Mouse (Mus musculus) neural tube, embryonic 14.5 days (tissue): ENCODE measurements around the gene BC067074. TPM values are rescaled to one million over a fixed set of nuclear protein-coding genes. Genes with fewer than 3 reads are reported as not detected.

Experiments
- ATAC-seq: fragments of 200-750 bp; cut with Nextera tagmentation; 2 replicates; pipeline ENCODE4 v1.8.0; 2017; ENCODE audit warnings: low read depth, mild to moderate bottlenecking, moderate TSS enrichment, moderate library complexity
- H3K27ac ChIP-seq: fragments of 300-500 bp; sonication (generic); 2 replicates; pipeline ENCODE4 v1.5.1; 2014; ENCODE audit warnings: low read depth, mild to moderate bottlenecking, control low read depth, low read length, moderate library complexity, mixed read lengths
- H3K27me3 ChIP-seq: fragments of 300-500 bp; sonication (generic); 2 replicates; pipeline ENCODE4 v1.6.1; 2014; ENCODE audit warnings: low read length; ENCODE audit not compliant: control insufficient read depth, insufficient read depth
- H3K36me3 ChIP-seq: fragments of 300-500 bp; sonication (generic); 2 replicates; pipeline ENCODE4 v1.6.1; 2014; ENCODE audit warnings: low read length, mixed read lengths; ENCODE audit not compliant: control insufficient read depth, insufficient read depth
- H3K4me1 ChIP-seq: fragments of 300-500 bp; sonication (generic); 2 replicates; pipeline ENCODE4 v1.6.1; 2014; ENCODE audit warnings: low read length; ENCODE audit not compliant: control insufficient read depth, insufficient read depth
- H3K4me2 ChIP-seq: fragments of 300-500 bp; sonication (generic); 2 replicates; pipeline ENCODE4 v1.6.1; 2014; ENCODE audit warnings: mild to moderate bottlenecking, low read depth, low read length, control low read depth
- H3K4me3 ChIP-seq: fragments of 300-500 bp; sonication (generic); 2 replicates; pipeline ENCODE4 v1.5.1; 2014; ENCODE audit warnings: low read depth, low read length, control low read depth, mixed read lengths
- H3K9ac ChIP-seq: fragments of 300-500 bp; sonication (generic); replicated peaks from 2 replicates; pipeline ENCODE4 v1.6.1; 2014; ENCODE audit warnings: low read depth, mild to moderate bottlenecking, control low read depth, low read length, mixed read lengths
- H3K9me3 ChIP-seq: fragments of 300-500 bp; sonication (generic); 2 replicates; pipeline ENCODE4 v1.6.1; 2016; ENCODE audit warnings: low read length; ENCODE audit not compliant: control insufficient read depth
- WGBS: fragments of 180-500 bp; shearing (Covaris S2); extraction: QIAGEN DNeasy Blood & Tissue Kit; methylation state at CpG from one replicate; pipeline ENCODE4 v1.1.7; 2014; 5-methylcytosine and 5-hydroxymethylcytosine counted together
- polyA plus RNA-seq: library from polyadenylated mRNA; unstranded; fragments of >200 nt; fragmentation: Nextera tagmentation; extraction: Ambion mirVana; gene quantifications from 2 replicates; pipeline ENCODE4 v1.2.1, GENCODE M21; 2014

The BC067074 gene
- polyA plus RNA-seq, 1 experiment from 2014 or later: 0.51 TPM

DNA sequence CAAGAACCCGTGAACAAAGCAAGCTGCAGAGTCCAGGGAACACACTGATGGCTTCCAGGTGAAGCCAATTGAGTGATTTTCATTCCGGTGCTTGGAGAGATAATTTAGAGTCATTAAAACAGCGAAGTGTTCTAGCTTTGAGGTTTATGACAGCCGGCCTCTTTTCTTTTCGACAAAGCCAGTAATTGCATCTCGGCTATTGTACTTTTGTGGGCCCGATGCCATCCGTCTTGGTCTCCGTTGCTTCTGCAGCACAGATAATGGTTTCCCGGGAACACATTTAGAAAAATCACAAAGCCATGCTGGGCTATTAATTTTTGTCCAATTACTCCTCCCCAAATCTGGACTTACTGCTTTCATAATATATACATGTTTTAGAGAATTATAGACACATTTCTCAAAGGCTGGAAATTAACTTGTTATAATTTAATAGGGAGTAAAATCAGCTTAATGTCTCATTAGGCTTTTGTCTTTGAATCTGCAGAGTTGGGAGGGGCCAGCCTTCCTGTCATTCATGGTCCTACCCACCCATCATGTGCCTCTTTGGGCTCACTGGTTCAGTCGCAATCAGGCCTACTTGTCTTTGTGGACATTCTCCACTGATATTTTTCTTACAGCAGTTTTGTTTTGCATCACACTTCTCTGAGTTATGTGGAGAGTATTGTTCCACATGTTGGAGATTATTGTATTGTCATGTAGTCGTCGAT, 64.6 kb downstream of the BC067074 start:
- Histone ChIP-seq H3K4me1 (0 out of 2 replicates have a peak, but pooled peaks cover 3% of the 10 kb centered on the region), H3K9me3 (no peaks in the 10 kb centered on the region), H3K9ac (no peak overlapping the region), H3K4me2 (no peak overlapping the region), H3K36me3 (no peaks in the 10 kb centered on the region), H3K4me3 (no peak overlapping the region), H3K27ac (no peak overlapping the region), H3K27me3 (no peaks in the 10 kb centered on the region)
- 0 out of 2 replicates have a peak, but pooled peaks have one; percentile 5 for ATAC-seq
- WGBS: 24% methylated on average over 13 of the region's 13 CpGs

DNA sequence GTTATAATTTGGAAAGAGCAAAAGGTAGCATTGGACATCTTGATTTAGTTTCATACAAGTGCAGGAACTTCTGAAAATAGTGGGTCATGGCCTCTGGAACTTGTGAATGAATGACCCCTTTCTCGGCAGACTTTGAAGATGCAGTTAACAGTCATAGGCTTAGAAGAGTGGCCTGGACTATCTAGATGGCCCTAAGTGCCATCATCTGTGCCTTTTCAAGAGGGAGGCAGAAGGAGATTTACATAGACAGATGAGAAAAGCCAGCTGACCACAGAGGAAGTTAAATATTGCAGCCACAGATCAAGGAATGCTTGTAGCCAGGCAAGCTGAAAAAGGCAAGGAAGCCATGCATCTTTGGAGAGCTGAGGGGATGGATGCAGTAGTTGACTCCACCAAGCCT, 66.7 kb downstream of the BC067074 start:
- no peak overlapping the region for H3K4me2 ChIP-seq
- no peak for ATAC-seq
- WGBS: 80% methylated on average over 1 of the region's 1 CpGs

DNA sequence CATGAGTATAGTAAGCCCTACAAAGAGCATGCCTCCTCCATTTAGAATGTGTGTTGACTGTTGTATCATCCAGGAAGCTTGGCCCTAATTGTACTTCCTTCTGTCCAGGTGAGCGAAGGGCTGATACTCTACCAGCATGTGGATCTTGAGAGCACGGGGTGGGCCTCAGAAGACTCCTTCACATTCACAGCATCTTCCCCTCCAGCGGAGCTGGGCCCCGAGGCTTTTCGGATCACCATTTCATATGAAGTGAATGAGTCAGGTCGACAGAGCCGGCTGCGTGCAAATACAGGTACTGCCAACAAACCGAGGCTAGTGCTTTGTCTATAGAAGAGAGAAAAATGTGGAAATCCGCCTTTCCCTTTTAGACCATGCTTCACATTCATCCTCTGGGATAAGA, 73.0 kb downstream of the BC067074 start:
- no peak overlapping the region for H3K4me3 ChIP-seq
- no peak for ATAC-seq
- H3K9me3 ChIP-seq: no peaks in the 10 kb centered on the region
- WGBS: 90% methylated on average over 10 of the region's 10 CpGs
- H3K9ac ChIP-seq: no peak overlapping the region
- no peaks in the 10 kb centered on the region for H3K36me3 ChIP-seq
- H3K4me1 ChIP-seq: no peaks in the 10 kb centered on the region
- no peak overlapping the region for H3K4me2 ChIP-seq
- H3K27ac ChIP-seq: no peak overlapping the region
- no peaks in the 10 kb centered on the region for H3K27me3 ChIP-seq

More for the DNA sequence above, 66.7 kb downstream of the BC067074 start:
- Histone ChIP-seq H3K4me3 (no peak overlapping the region), H3K27me3 (no peaks in the 10 kb centered on the region), H3K27ac (no peak overlapping the region), H3K9me3 (no peaks in the 10 kb centered on the region), H3K9ac (no peak overlapping the region), H3K36me3 (no peaks in the 10 kb centered on the region), H3K4me1 (0 out of 2 replicates have a peak, but pooled peaks cover 3% of the 10 kb centered on the region)

- Histone ChIP-seq H3K9me3 (no peaks in the 10 kb centered on the region), H3K9ac (no peak overlapping the region), H3K36me3 (no peaks in the 10 kb centered on the region), H3K4me2 (no peak overlapping the region), H3K27ac (no peak overlapping the region), H3K4me3 (no peak overlapping the region), H3K27me3 (no peaks in the 10 kb centered on the region), H3K4me1 (no peaks in the 10 kb centered on the region)
- no peak for ATAC-seq
- 77% methylated on average over 13 of the region's 13 CpGs for WGBS
Observed at GRCm38 (mm10) chr13:113368931-113369579, 76.1 kb downstream of the BC067074 start.

DNA sequence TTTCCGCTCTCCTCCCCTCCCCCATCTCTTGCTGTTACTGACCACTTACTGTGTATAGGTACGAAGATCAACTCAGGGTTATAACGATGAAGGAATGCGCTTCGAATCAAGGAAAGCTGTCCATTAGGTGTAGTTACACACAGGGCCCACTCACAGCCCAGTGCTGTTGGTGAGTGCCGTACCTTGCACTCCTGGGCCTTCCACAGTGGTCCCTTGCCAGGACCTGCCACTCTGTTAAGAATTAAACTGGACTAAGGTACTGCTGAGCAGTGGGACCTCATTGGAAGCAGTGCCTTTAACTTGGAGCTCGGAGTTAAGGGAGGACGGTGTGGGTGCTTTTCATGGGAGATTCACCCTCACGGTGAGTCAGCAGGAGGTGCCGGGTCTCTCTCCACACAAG, 76.7 kb downstream of the BC067074 start:
- no peaks in the 10 kb centered on the region for H3K36me3 ChIP-seq
- H3K4me2 ChIP-seq: no peak overlapping the region
- H3K4me1 ChIP-seq: no peaks in the 10 kb centered on the region
- H3K9me3 ChIP-seq: no peaks in the 10 kb centered on the region
- 88% methylated on average over 10 of the region's 10 CpGs for WGBS
- H3K9ac ChIP-seq: no peak overlapping the region
- ATAC-seq: no peak
- H3K4me3 ChIP-seq: no peak overlapping the region
- no peaks in the 10 kb centered on the region for H3K27me3 ChIP-seq
- no peak overlapping the region for H3K27ac ChIP-seq

DNA sequence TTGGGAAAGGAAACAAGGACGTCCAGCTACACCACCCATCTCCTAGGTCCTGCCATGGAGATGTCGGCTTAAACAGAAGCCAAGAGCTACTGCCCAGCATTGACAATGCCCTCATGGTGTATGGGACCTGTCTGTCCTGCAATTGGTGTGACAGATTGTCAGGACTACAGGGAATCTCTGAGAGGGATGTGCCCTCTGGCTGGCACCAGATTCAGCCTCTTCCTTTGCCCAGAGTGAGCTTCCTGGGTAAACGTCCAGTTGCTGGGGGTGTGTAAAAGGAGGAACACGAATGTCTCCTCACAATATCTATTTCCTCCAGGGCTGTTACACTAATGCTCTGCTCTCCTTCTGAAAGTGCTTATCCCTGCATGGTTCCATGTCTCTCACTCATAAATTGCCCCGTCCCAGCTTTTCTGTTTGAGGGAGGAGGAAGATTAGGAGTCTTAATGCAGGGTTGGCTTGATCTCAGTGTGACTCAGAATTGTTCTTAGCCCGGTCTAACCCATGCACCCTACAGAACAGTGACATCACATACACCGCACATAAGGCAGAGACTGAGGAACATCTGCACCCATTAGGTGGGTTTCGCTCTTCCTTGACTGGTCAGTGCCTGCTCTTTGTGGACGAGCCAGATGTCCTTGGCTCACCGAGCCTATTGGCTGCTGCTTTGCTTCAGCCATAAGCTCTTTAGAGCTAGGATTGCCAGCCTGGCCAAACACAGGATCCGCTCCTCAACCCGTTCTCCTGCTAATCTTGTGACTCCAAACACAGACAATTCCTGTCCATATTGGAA, 80.5 kb downstream of the BC067074 start:
- no peak for ATAC-seq
- no peaks in the 10 kb centered on the region for H3K36me3 ChIP-seq
- WGBS: 83% methylated on average over 12 of the region's 12 CpGs
- H3K27me3 ChIP-seq: no peaks in the 10 kb centered on the region
- no peak overlapping the region for H3K4me2 ChIP-seq
- no peak overlapping the region for H3K4me3 ChIP-seq
- H3K27ac ChIP-seq: no peak overlapping the region
- no peaks in the 10 kb centered on the region for H3K9me3 ChIP-seq
- H3K9ac ChIP-seq: no peak overlapping the region
- H3K4me1 ChIP-seq: no peaks in the 10 kb centered on the region

GRCm38 (mm10) chr13:113374084-113374405, 81.1 kb downstream of the BC067074 start:
- H3K36me3 ChIP-seq: no peaks in the 10 kb centered on the region
- WGBS: 48% methylated on average over 2 of the region's 2 CpGs
- ATAC-seq: no peak
- H3K4me2 ChIP-seq: no peak overlapping the region
- no peaks in the 10 kb centered on the region for H3K4me1 ChIP-seq
- no peaks in the 10 kb centered on the region for H3K27me3 ChIP-seq
- H3K9ac ChIP-seq: no peak overlapping the region
- no peak overlapping the region for H3K4me3 ChIP-seq
- H3K9me3 ChIP-seq: no peaks in the 10 kb centered on the region
- H3K27ac ChIP-seq: no peak overlapping the region

GRCm38 (mm10) chr13:113377631-113378030, 84.7 kb downstream of the BC067074 start:
- H3K4me1 ChIP-seq: no peaks in the 10 kb centered on the region
- no peaks in the 10 kb centered on the region for H3K27me3 ChIP-seq
- no peaks in the 10 kb centered on the region for H3K36me3 ChIP-seq
- no peak overlapping the region for H3K27ac ChIP-seq
- H3K9me3 ChIP-seq: no peaks in the 10 kb centered on the region
- no peak overlapping the region for H3K4me3 ChIP-seq
- no peak overlapping the region for H3K9ac ChIP-seq
- H3K4me2 ChIP-seq: no peak overlapping the region
- 88% methylated on average over 7 of the region's 7 CpGs for WGBS
- no peak for ATAC-seq

DNA sequence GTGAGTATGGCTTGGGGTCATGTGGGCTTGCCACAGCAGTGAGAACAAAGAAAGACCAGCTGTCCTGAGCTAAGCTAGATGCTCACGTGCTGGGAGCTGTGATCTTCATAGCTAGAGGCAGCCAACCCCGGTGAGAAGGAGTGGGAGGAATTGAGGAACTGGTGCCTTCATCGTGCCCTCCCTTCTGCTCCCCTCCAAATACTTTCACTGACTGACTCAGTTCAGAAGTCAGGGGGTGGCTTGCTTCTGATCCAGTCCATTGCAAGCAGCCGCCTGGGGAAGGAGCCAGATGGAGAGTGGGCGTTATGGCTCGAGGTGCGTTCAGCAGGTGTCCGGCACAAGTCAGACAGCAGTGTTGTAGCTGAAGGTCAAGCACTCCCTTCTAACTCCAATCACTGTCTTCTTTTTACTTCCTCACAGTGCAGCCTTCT, 86.0 kb downstream of the BC067074 start:
- no peak for ATAC-seq

More for the DNA sequence above, 86.0 kb downstream of the BC067074 start:
- no peak overlapping the region for H3K4me2 ChIP-seq
- WGBS: 86% methylated on average over 8 of the region's 8 CpGs
- H3K36me3 ChIP-seq: no peaks in the 10 kb centered on the region
- H3K27ac ChIP-seq: no peak overlapping the region
- H3K4me3 ChIP-seq: no peak overlapping the region
- H3K27me3 ChIP-seq: no peaks in the 10 kb centered on the region
- H3K4me1 ChIP-seq: no peaks in the 10 kb centered on the region
- no peaks in the 10 kb centered on the region for H3K9me3 ChIP-seq
- no peak overlapping the region for H3K9ac ChIP-seq
